Mouse (Mus musculus) ovary, postnatal 10 days (tissue): ENCODE results near the gene Myh4.

Source experiments
- DNase-seq: peaks from one replicate; pipeline ENCODE4 v3.0.0; 2022; ENCODE audit warnings: low spot score

Gene Myh4

GRCm38 (mm10) chr11:67237481-67238079 is at the start of gene Myh4:
Myh4 (plus strand) TSS chr11:67238029.
- DNase-seq = no peak

GRCm38 (mm10) chr11:67190316-67190715 is 47.5 kb upstream of the Myh4 start:
- DNase-seq = no peak

- DNase-seq = no peak
These were observed 47.0 kb upstream of the Myh4 start for GRCm38 (mm10) chr11:67190814-67191213.

GRCm38 (mm10) chr11:67191496-67191895 is 46.3 kb upstream of the Myh4 start:
- DNase-seq = no peak

GRCm38 (mm10) chr11:67199321-67199720 is 38.5 kb upstream of the Myh4 start:
- DNase-seq = no peak

GRCm38 (mm10) chr11:67199752-67200151 is 38.1 kb upstream of the Myh4 start, which contains the start of gene Myh1:
Myh1 (plus strand) TSS chr11:67200052.
- no peak for DNase-seq

GRCm38 (mm10) chr11:67204766-67205165 is 33.1 kb upstream of the Myh4 start:
- DNase-seq = no peak

GRCm38 (mm10) chr11:67221803-67222202 is 16.0 kb upstream of the Myh4 start:
- no peak for DNase-seq

GRCm38 (mm10) chr11:67224466-67224865 is 13.4 kb upstream of the Myh4 start:
- no peak for DNase-seq

GRCm38 (mm10) chr11:67228731-67229130 is 9.1 kb upstream of the Myh4 start:
- DNase-seq = no peak

GRCm38 (mm10) chr11:67229166-67229565 is 8.7 kb upstream of the Myh4 start:
- no peak for DNase-seq

GRCm38 (mm10) chr11:67229946-67230345 is 7.9 kb upstream of the Myh4 start:
- DNase-seq = no peak

GRCm38 (mm10) chr11:67235639-67236358 is 2.0 kb upstream of the Myh4 start:
- DNase-seq = peak; percentile 5

GRCm38 (mm10) chr11:67236799-67237198 is 1.0 kb upstream of the Myh4 start:
- no peak for DNase-seq

- DNase-seq = no peak
These were observed 3.2 kb downstream of the Myh4 start for GRCm38 (mm10) chr11:67241051-67241450.

- DNase-seq = no peak
These were observed 15.9 kb downstream of the Myh4 start for GRCm38 (mm10) chr11:67253691-67254090.

- no peak for DNase-seq
These were observed 19.2 kb downstream of the Myh4 start for GRCm38 (mm10) chr11:67257048-67257447.

GRCm38 (mm10) chr11:67260956-67261355 is 23.1 kb downstream of the Myh4 start:
- no peak for DNase-seq

- peak; percentile 4 for DNase-seq
These were observed 38.9 kb downstream of the Myh4 start, which contains the start of gene Myh8 for GRCm38 (mm10) chr11:67276601-67277174. Myh8 (plus strand) TSS chr11:67277124.

GRCm38 (mm10) chr11:67293440-67293839 is 55.6 kb downstream of the Myh4 start:
- no peak for DNase-seq
